Mouse (Mus musculus) MEL (cell line): ENCODE results near the gene Pbxip1. TPM values are rescaled to one million over a fixed set of nuclear protein-coding genes. Genes with fewer than 3 reads are reported as not detected.

Experiments
- DNase-seq: peaks from one replicate; pipeline ENCODE4 v3.0.0; 2011; ENCODE audit warnings: low read depth, low spot score
- H3K27ac ChIP-seq: 2 replicates; pipeline ENCODE4 v1.5.1; 2012; ENCODE audit warnings: low read depth, mild to moderate bottlenecking, control low read depth, low read length, moderate library complexity; ENCODE audit not compliant: control insufficient read depth
- H3K27me3 ChIP-seq, 2 experiments: fragments of 150-350 bp in 1 of 2; sonication (generic) in 1 of 2; 2 replicates each; pipeline ENCODE4 v1.6.1; 2012; ENCODE audit warnings: low read length in 2 of 2, mild to moderate bottlenecking in 2 of 2, improper control_type of control experiment in 1 of 2, moderate library complexity in 1 of 2; ENCODE audit not compliant: insufficient read depth in 2 of 2, control insufficient read depth in 1 of 2
- H3K36me3 ChIP-seq, 2 experiments: 2 replicates each; pipeline ENCODE4 v1.6.1; 2012 to 2014; ENCODE audit warnings: low read length in 2 of 2, improper control_type of control experiment in 1 of 2, inconsistent platforms in 1 of 2, mild to moderate bottlenecking in 1 of 2; ENCODE audit not compliant: insufficient read depth in 2 of 2, control insufficient read depth in 1 of 2
- H3K4me1 ChIP-seq, 2 experiments: fragments of 150-350 bp in 1 of 2; sonication (generic) in 1 of 2; 2 replicates each; pipeline ENCODE4 v1.6.1; 2012; ENCODE audit warnings: low read length in 2 of 2, improper control_type of control experiment in 1 of 2, mild to moderate bottlenecking in 1 of 2; ENCODE audit not compliant: insufficient read depth in 2 of 2, control insufficient read depth in 1 of 2
- H3K4me3 ChIP-seq, 2 experiments: fragments of 150-350 bp in 1 of 2; sonication (generic) in 1 of 2; 2 replicates each; pipeline ENCODE4 v1.5.1; 2012; ENCODE audit warnings: low read depth in 2 of 2, low read length in 2 of 2, mild to moderate bottlenecking in 2 of 2, moderate library complexity in 2 of 2, control low read depth in 1 of 2, improper control_type of control experiment in 1 of 2; ENCODE audit not compliant: control insufficient read depth in 1 of 2, insufficient read depth in 1 of 2
- H3K79me2 ChIP-seq: 2 replicates; pipeline ENCODE4 v1.6.1; 2012; ENCODE audit warnings: mild to moderate bottlenecking, low read length, moderate library complexity; ENCODE audit not compliant: control insufficient read depth, poor library complexity, insufficient read depth
- H3K9ac ChIP-seq: 2 replicates; pipeline ENCODE4 v1.6.1; 2012; ENCODE audit warnings: low read depth, mild to moderate bottlenecking, control low read depth, low read length, moderate library complexity; ENCODE audit not compliant: control insufficient read depth, poor library complexity, severe bottlenecking
- H3K9me3 ChIP-seq: fragments of 150-350 bp; sonication (generic); replicated peaks from 2 replicates; pipeline ENCODE4 v1.6.1; 2012; ENCODE audit warnings: mild to moderate bottlenecking, low read length, improper control_type of control experiment, moderate library complexity; ENCODE audit not compliant: insufficient read depth
- BHLHE40 ChIP-seq: IDR thresholded peaks from 2 replicates; pipeline ENCODE4 v1.6.1; 2012; ENCODE audit warnings: low read depth, mild to moderate bottlenecking, inconsistent platforms, low read length, improper control_type of control experiment, borderline replicate concordance
- CTCF ChIP-seq, 3 experiments: IDR thresholded peaks in 2 of 3; conservative IDR thresholded peaks in 1 of 3; 2 replicates each; pipeline ENCODE4 v1.5.1; 2011 to 2012; ENCODE audit warnings: low read length in 3 of 3, low read depth in 2 of 3, mild to moderate bottlenecking in 2 of 3, improper control_type of control experiment in 1 of 3, inconsistent platforms in 1 of 3, mixed read lengths in 1 of 3, moderate library complexity in 1 of 3; ENCODE audit not compliant: control insufficient read depth in 1 of 3, insufficient read depth in 1 of 3, poor library complexity in 1 of 3, severe bottlenecking in 1 of 3
- E2F4 ChIP-seq: IDR thresholded peaks from 2 replicates; pipeline ENCODE4 v1.6.1; 2011; ENCODE audit warnings: low read depth, low read length, improper control_type of control experiment, borderline replicate concordance
- ETS1 ChIP-seq: IDR thresholded peaks from 2 replicates; pipeline ENCODE4 v1.6.1; 2012; ENCODE audit warnings: low read depth, mild to moderate bottlenecking, inconsistent platforms, low read length, improper control_type of control experiment, moderate library complexity
- GABPA ChIP-seq: IDR thresholded peaks from 2 replicates; pipeline ENCODE4 v1.6.1; 2012; ENCODE audit warnings: low read depth, mild to moderate bottlenecking, inconsistent platforms, low read length, improper control_type of control experiment, moderate library complexity
- GATA1 ChIP-seq: IDR thresholded peaks from 2 replicates; pipeline ENCODE4 v1.6.1; 2011; ENCODE audit warnings: low read depth, low read length, improper control_type of control experiment
- HCFC1 ChIP-seq: IDR thresholded peaks from 2 replicates; pipeline ENCODE4 v1.6.1; 2012; ENCODE audit warnings: low read depth, mild to moderate bottlenecking, inconsistent platforms, low read length, improper control_type of control experiment, moderate library complexity
- MAFK ChIP-seq: IDR thresholded peaks from 2 replicates; pipeline ENCODE4 v1.6.1; 2011; ENCODE audit warnings: low read depth, mild to moderate bottlenecking, low read length, improper control_type of control experiment, borderline replicate concordance
- MAZ ChIP-seq: IDR thresholded peaks from 2 replicates; pipeline ENCODE4 v1.6.1; 2012; ENCODE audit warnings: low read depth, mild to moderate bottlenecking, inconsistent platforms, low read length, improper control_type of control experiment
- MEF2A ChIP-seq: IDR thresholded peaks from 2 replicates; pipeline ENCODE4 v1.6.1; 2014; ENCODE audit warnings: low read depth, mild to moderate bottlenecking, inconsistent platforms, low read length, improper control_type of control experiment; ENCODE audit not compliant: poor library complexity, insufficient replicate concordance, severe bottlenecking; ENCODE audit errors: extremely low read depth
- MXI1 ChIP-seq: IDR thresholded peaks from 2 replicates; pipeline ENCODE4 v1.6.1; 2011; ENCODE audit warnings: mild to moderate bottlenecking, low read depth, low read length, improper control_type of control experiment
- MYB ChIP-seq: IDR thresholded peaks from 2 replicates; pipeline ENCODE4 v1.6.1; 2011; ENCODE audit warnings: mild to moderate bottlenecking, low read depth, low read length, improper control_type of control experiment
- MYC ChIP-seq: IDR thresholded peaks from 2 replicates; pipeline ENCODE4 v1.6.1; 2011; ENCODE audit warnings: low read depth, mild to moderate bottlenecking, low read length, improper control_type of control experiment, moderate library complexity
- NELFE ChIP-seq: IDR thresholded peaks from 2 replicates; pipeline ENCODE4 v1.6.1; 2011; ENCODE audit warnings: low read depth, low read length, improper control_type of control experiment
- NRF1 ChIP-seq: IDR thresholded peaks from 2 replicates; pipeline ENCODE4 v1.6.1; 2014; ENCODE audit warnings: low read depth, mild to moderate bottlenecking, inconsistent platforms, low read length, improper control_type of control experiment, moderate library complexity; ENCODE audit not compliant: poor library complexity, insufficient read depth, severe bottlenecking
- POLR2AphosphoS2 ChIP-seq: IDR thresholded peaks from 2 replicates; pipeline ENCODE4 v1.6.1; 2011; ENCODE audit warnings: low read length, improper control_type of control experiment
- POLR2AphosphoS5 ChIP-seq: IDR thresholded peaks from 2 replicates; pipeline ENCODE4 v1.6.1; 2012; ENCODE audit warnings: low read depth, borderline replicate concordance, mild to moderate bottlenecking, inconsistent platforms, low read length, moderate library complexity, mixed read lengths
- RAD21 ChIP-seq: IDR thresholded peaks from 2 replicates; pipeline ENCODE4 v1.6.1; 2011; ENCODE audit warnings: mild to moderate bottlenecking, low read depth, low read length, improper control_type of control experiment
- RCOR1 ChIP-seq: IDR thresholded peaks from 2 replicates; pipeline ENCODE4 v1.6.1; 2012; ENCODE audit warnings: low read depth, mild to moderate bottlenecking, inconsistent platforms, low read length, improper control_type of control experiment
- SIN3A ChIP-seq: IDR thresholded peaks from 2 replicates; pipeline ENCODE4 v1.6.1; 2012; ENCODE audit warnings: low read length, improper control_type of control experiment, inconsistent platforms
- TAL1 ChIP-seq: IDR thresholded peaks from 2 replicates; pipeline ENCODE4 v1.6.1; 2012; ENCODE audit warnings: mild to moderate bottlenecking, inconsistent platforms, low read length, moderate library complexity, mixed read lengths
- TBP ChIP-seq: IDR thresholded peaks from 2 replicates; pipeline ENCODE4 v1.8.0; 2011; ENCODE audit warnings: low read depth, low read length, improper control_type of control experiment
- TCF12 ChIP-seq: IDR thresholded peaks from 2 replicates; pipeline ENCODE4 v1.6.1; 2014; ENCODE audit warnings: low read depth, mild to moderate bottlenecking, inconsistent platforms, low read length, improper control_type of control experiment, moderate library complexity
- UBTF ChIP-seq: IDR thresholded peaks from 2 replicates; pipeline ENCODE4 v1.6.1; 2012; ENCODE audit warnings: low read depth, mild to moderate bottlenecking, inconsistent platforms, low read length, improper control_type of control experiment, moderate library complexity, borderline replicate concordance; ENCODE audit not compliant: insufficient read depth
- USF1 ChIP-seq: IDR thresholded peaks from 2 replicates; pipeline ENCODE4 v1.6.1; 2014; ENCODE audit warnings: low read depth, mild to moderate bottlenecking, inconsistent platforms, low read length, improper control_type of control experiment, moderate library complexity
- USF2 ChIP-seq, 2 experiments: IDR thresholded peaks; 2 replicates each; pipeline ENCODE4 v1.6.1; 2011 to 2012; ENCODE audit warnings: improper control_type of control experiment in 2 of 2, low read length in 2 of 2, borderline replicate concordance in 1 of 2, inconsistent platforms in 1 of 2, low read depth in 1 of 2, mild to moderate bottlenecking in 1 of 2; ENCODE audit not compliant: insufficient read depth in 1 of 2
- ZKSCAN1 ChIP-seq: IDR thresholded peaks from 2 replicates; pipeline ENCODE4 v1.6.1; 2012; ENCODE audit warnings: low read depth, mild to moderate bottlenecking, inconsistent platforms, low read length, improper control_type of control experiment, moderate library complexity
- ZMIZ1 ChIP-seq: IDR thresholded peaks from 2 replicates; pipeline ENCODE4 v1.6.1; 2012; ENCODE audit warnings: low read depth, mild to moderate bottlenecking, inconsistent platforms, low read length, improper control_type of control experiment, moderate library complexity
- ZNF384 ChIP-seq: IDR thresholded peaks from 2 replicates; pipeline ENCODE4 v1.6.1; 2012; ENCODE audit warnings: low read depth, mild to moderate bottlenecking, inconsistent platforms, low read length, improper control_type of control experiment
- polyA plus RNA-seq, 2 experiments: library from polyadenylated mRNA; stranded (reverse) in 1 of 2; unstranded in 1 of 2; fragments of >175 nt in 1 of 2; fragments of >200 nt in 1 of 2; gene quantifications; 2 replicates each; pipeline versions ENCODE4 v1.2.1 to v1.2.4; 2012; ENCODE audit warnings: low replicate concordance in 2 of 2, low read depth in 1 of 2; ENCODE audit not compliant: insufficient read length in 2 of 2, insufficient read depth in 1 of 2, missing spikeins in 1 of 2
- total RNA-seq: library from RNA; depleted of rRNA; stranded (reverse); fragments of 300-350 nt; gene quantifications from 2 replicates; pipeline ENCODE4 v1.2.3, GENCODE M21; 2012

Gene Pbxip1
- total and polyA plus RNA-seq, 3 experiments: 4.8 to 10.7 TPM; not detected in 1

- TF ChIP-seq RCOR1: no peak
- no peak for TF ChIP-seq UBTF
- TF ChIP-seq MEF2A: no peak
- no peak for TF ChIP-seq USF2 (IDR thresholded peaks at IDR 0.05; ENCODE audit: borderline replicate concordance in 1 of 2, insufficient read depth in 1 of 2, low read depth in 1 of 2, low read length in 2 of 2)
- TF ChIP-seq ZKSCAN1: no peak
- no peak for TF ChIP-seq E2F4
- TF ChIP-seq ZMIZ1: no peak
- TF ChIP-seq TBP: peak; percentile 32; the same call in 1 of the 2 replicates
- peak; percentile 61 for TF ChIP-seq RAD21
- peak; percentile 24; the same call in 1 of the 2 replicates for TF ChIP-seq NELFE
- TF ChIP-seq SIN3A: peak; percentile 64; the same call in 1 of the 2 replicates
- no peak for TF ChIP-seq GABPA
- TF ChIP-seq CTCF (IDR thresholded peaks at IDR 0.05 in 2 of 3, conservative IDR thresholded peaks at IDR 0.05 in 1 of 3; ENCODE audit: control insufficient read depth in 1 of 3, insufficient read depth in 1 of 3, low read depth in 2 of 3, low read length in 3 of 3, poor library complexity in 1 of 3, severe bottlenecking in 1 of 3): peak; percentile 77 to 97 (median 96)
- no peak; the same call in 1 of the 2 replicates for TF ChIP-seq HCFC1
- TF ChIP-seq, all 39 proteins: peak for 14
Observed at GRCm38 (mm10) chr3:89456726-89457665, 20.5 kb downstream of the Pbxip1 start (continued).

- Histone ChIP-seq H3K9me3 (no peaks in the 10 kb centered on the region), H3K27me3 (no peaks in the 10 kb centered on the region), H3K4me3 (peak overlapping the region; percentile 61 to 95), H3K79me2 (peaks cover 4% of the 10 kb centered on the region; the same call in 1 of the 2 replicates), H3K36me3 (peaks cover 0 to 10% of the 10 kb centered on the region in 2 experiments; a peak in 2 of 4 replicates), H3K27ac (peak overlapping the region; percentile 74), H3K9ac (peak overlapping the region; percentile 36), H3K4me1 (peaks cover 11 to 20% of the 10 kb centered on the region in 2 experiments)
- DNase-seq: peak; percentile 97
- TF ChIP-seq USF1 (no peak), SIN3A (peak; percentile 85), GATA1 (peak; percentile 66), TAL1 (no peak), RCOR1 (peak; percentile 3; the same call in 1 of the 2 replicates), HCFC1 (no peak), POLR2AphosphoS2 (peak; percentile 72; the same call in 1 of the 2 replicates), CTCF (IDR thresholded peaks at IDR 0.05 in 2 of 3, conservative IDR thresholded peaks at IDR 0.05 in 1 of 3; ENCODE audit: control insufficient read depth in 1 of 3, insufficient read depth in 1 of 3, low read depth in 2 of 3, low read length in 3 of 3, poor library complexity in 1 of 3, severe bottlenecking in 1 of 3) (no peak), ZKSCAN1 (no peak), MXI1 (no peak), RAD21 (no peak), NRF1 (no peak), MAFK (no peak), ETS1 (peak; percentile 76), MYC (peak; percentile 31; the same call in 1 of the 2 replicates), MAZ (no peak), POLR2AphosphoS5 (no peak), MYB (no peak), TCF12 (no peak; the same call in 1 of the 2 replicates), BHLHE40 (no peak; the same call in 1 of the 2 replicates), MEF2A (peak; percentile 81; the same call in 1 of the 2 replicates), ZNF384 (0 out of 2 replicates have a peak, but pooled peaks have one; percentile 31)
Observed at GRCm38 (mm10) chr3:89458372-89458964, 22.0 kb downstream of the Pbxip1 start.
